Mouse (Mus musculus) myocyte (in vitro differentiated cells): Measurements from ENCODE around the gene Lim2.

Source experiments
- CEBPB ChIP-seq: IDR thresholded peaks from 2 replicates; pipeline ENCODE4 v1.6.1; 2011; ENCODE audit warnings: mild to moderate bottlenecking, moderate library complexity; ENCODE audit not compliant: poor library complexity, insufficient read depth, severe bottlenecking
- E2F4 ChIP-seq: IDR thresholded peaks from one replicate; pipeline ENCODE4 v1.6.1; 2011; ENCODE audit warnings: mild to moderate bottlenecking, control low read depth, moderate library complexity; ENCODE audit not compliant: insufficient read depth
- POLR2A ChIP-seq: IDR thresholded peaks from one replicate; pipeline ENCODE4 v1.6.1; 2011; ENCODE audit warnings: low read depth, mild to moderate bottlenecking, control low read depth, moderate library complexity; ENCODE audit not compliant: insufficient read length
- POLR2AphosphoS2 ChIP-seq: IDR thresholded peaks from one replicate; pipeline ENCODE4 v1.6.1; 2011; ENCODE audit warnings: low read depth, control low read depth; ENCODE audit not compliant: insufficient read length
- TCF12 ChIP-seq: IDR thresholded peaks from one replicate; pipeline ENCODE4 v1.6.1; 2011; ENCODE audit warnings: mild to moderate bottlenecking, control low read depth; ENCODE audit not compliant: poor library complexity, insufficient read depth, severe bottlenecking
- USF1 ChIP-seq: IDR thresholded peaks from one replicate; pipeline ENCODE4 v1.6.1; 2011; ENCODE audit warnings: low read depth, mild to moderate bottlenecking, control low read depth, moderate library complexity

DNA sequence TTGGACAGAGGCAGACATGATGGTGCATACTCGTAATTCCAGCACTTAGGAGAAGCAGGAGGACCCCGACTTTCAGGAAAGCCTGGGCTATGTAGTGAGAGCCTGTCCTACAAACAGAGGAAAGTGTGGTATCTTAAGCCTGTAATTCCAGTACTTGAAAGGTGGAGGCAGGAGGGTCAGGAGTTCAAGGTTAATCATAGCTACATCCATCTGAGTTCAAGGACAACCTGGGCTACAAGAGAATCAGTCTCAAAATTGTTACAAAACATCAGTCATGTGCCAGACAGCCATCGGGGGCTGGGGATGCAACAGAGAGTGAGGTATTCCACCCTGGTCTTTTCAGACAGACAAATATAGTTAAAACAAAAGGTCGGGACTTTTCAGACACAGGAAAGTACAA lies 5.4 kb downstream of the Lim2 start:
- TF ChIP-seq USF1 (no peak), POLR2A (no peak), E2F4 (no peak), TCF12 (no peak), POLR2AphosphoS2 (no peak), CEBPB (no peak)
